Mouse (Mus musculus) midbrain, embryonic 11.5 days (tissue): Measurements from ENCODE around the gene Prkag1. TPM values are rescaled to one million over a fixed set of nuclear protein-coding genes. Genes with fewer than 3 reads are reported as not detected.

Source experiments
- ATAC-seq: fragments of 200-750 bp; cut with Nextera tagmentation; 2 replicates; pipeline ENCODE4 v1.8.0; 2017; ENCODE audit warnings: moderate TSS enrichment, moderate library complexity; ENCODE audit not compliant: low FRiP score
- DNase-seq: peaks from one replicate; pipeline ENCODE4 v3.0.0; 2015; ENCODE audit warnings: low spot score; ENCODE audit errors: missing footprints
- H3K27ac ChIP-seq: fragments of 300-500 bp; sonication (generic); 2 replicates; pipeline ENCODE4 v1.5.1; 2014; ENCODE audit warnings: low read depth, low read length
- H3K27me3 ChIP-seq: fragments of 300-500 bp; sonication (generic); 2 replicates; pipeline ENCODE4 v1.6.1; 2014; ENCODE audit warnings: mild to moderate bottlenecking, low read length, moderate library complexity, mixed read lengths; ENCODE audit not compliant: control insufficient read depth, insufficient read depth
- H3K36me3 ChIP-seq: fragments of 300-500 bp; sonication (generic); 2 replicates; pipeline ENCODE4 v1.6.1; 2014; ENCODE audit warnings: mild to moderate bottlenecking, low read length, moderate library complexity, mixed read lengths; ENCODE audit not compliant: control insufficient read depth, insufficient read depth
- H3K4me1 ChIP-seq: fragments of 300-500 bp; sonication (generic); 2 replicates; pipeline ENCODE4 v1.6.1; 2014; ENCODE audit warnings: low read length; ENCODE audit not compliant: control insufficient read depth, insufficient read depth
- H3K4me2 ChIP-seq: fragments of 300-500 bp; sonication (generic); 2 replicates; pipeline ENCODE4 v1.6.1; 2014; ENCODE audit warnings: mild to moderate bottlenecking, moderate library complexity
- H3K4me3 ChIP-seq: fragments of 300-500 bp; sonication (generic); 2 replicates; pipeline ENCODE4 v1.5.1; 2014; ENCODE audit warnings: low read depth, low read length
- H3K9ac ChIP-seq: fragments of 300-500 bp; sonication (generic); 2 replicates; pipeline ENCODE4 v1.6.1; 2014; ENCODE audit warnings: low read length
- H3K9me3 ChIP-seq: fragments of 300-500 bp; sonication (generic); 2 replicates; pipeline ENCODE4 v1.6.1; 2016; ENCODE audit warnings: low read length; ENCODE audit not compliant: control insufficient read depth
- WGBS: fragments of 180-500 bp; shearing (Covaris S2); extraction: QIAGEN DNeasy Blood & Tissue Kit; methylation state at CpG from one replicate; pipeline ENCODE4 v1.1.7; 2014; 5-methylcytosine and 5-hydroxymethylcytosine counted together
- polyA plus RNA-seq: library from polyadenylated mRNA; unstranded; fragments of >200 nt; fragmentation: Nextera tagmentation; extraction: Ambion mirVana; gene quantifications from 2 replicates; pipeline ENCODE4 v1.2.1, GENCODE M21; 2014

Prkag1 gene
- polyA plus RNA-seq, 1 experiment from 2014 or later: 81.4 TPM

DNA sequence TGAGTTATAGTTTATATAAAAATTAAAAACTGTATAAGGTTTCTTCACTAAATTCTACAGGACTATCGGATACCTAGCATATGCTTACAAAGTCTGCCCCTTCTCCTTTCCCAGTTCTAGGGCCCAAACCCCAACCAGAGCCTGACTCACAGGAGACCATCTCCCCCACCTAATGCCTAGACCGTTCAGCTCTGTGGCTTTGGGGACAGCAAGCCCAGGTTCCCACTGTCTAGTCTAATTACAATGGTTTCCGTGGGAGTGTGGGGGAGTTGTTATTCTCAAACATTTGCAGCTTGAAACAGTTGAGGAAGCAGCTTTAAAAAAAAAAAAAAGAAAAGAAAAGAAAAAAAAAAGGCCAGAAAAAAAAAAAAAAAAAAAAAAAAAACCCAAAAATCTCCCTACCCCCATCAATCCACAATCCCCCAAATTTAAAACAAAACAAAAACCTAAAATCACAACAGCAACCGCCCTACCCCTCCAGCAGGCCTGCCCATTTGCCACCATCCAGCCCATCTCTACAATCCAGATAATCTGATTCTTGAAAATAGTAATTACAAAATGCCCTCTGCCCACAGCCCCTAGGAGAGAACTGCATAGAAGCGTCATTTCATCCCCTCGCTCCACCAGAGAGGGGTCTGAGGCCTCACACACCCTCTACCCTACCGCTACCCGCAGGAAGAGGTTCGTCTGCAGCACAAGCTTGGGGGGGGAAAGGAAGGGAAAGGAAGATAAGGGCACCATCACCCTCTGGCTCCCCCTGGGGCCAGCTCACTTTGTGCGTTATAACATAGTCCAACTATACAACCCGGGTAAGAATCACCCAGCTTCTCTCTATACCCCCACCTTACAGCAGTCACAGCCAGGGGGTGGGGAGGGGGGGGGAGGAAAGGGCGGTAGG is 1.1 kb upstream of the Prkag1 start:
- peaks cover 3% of the 10 kb centered on the region for H3K4me1 ChIP-seq
- H3K36me3 ChIP-seq: peaks cover 27% of the 10 kb centered on the region
- H3K9me3 ChIP-seq: no peaks in the 10 kb centered on the region
- no peak for ATAC-seq
- H3K9ac ChIP-seq: peak overlapping the region; percentile 32; the same call in 1 of the 2 replicates
- no peak overlapping the region for H3K27ac ChIP-seq
- H3K4me3 ChIP-seq: no peak overlapping the region
- 68% methylated on average over 12 of the region's 12 CpGs for WGBS
- H3K4me2 ChIP-seq: no peak overlapping the region
- H3K27me3 ChIP-seq: no peaks in the 10 kb centered on the region
- no peak for DNase-seq

DNA sequence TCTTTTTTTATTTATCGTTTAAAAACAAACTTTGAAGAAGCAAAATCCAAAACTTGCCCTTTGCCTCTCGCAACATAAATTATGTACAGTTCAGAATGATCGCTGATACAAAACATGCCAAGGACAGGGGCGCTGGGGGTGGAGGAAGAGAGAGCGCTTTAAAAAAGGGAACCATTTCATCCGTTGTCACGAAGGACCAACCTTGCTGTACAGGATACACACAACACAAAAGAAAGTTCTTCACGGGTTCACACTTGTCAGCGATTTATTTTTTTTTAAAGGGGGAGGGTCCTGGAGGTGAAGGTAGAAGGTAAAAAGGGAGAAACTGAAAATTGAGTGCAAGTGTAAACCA is 339 bp upstream of the Prkag1 start:
- H3K4me3 ChIP-seq: peak overlapping the region; percentile 77; the same call in 1 of the 2 replicates
- peak overlapping the region; percentile 69 for H3K4me2 ChIP-seq
- no peaks in the 10 kb centered on the region for H3K9me3 ChIP-seq
- peaks cover 3% of the 10 kb centered on the region for H3K4me1 ChIP-seq
- H3K27ac ChIP-seq: peak overlapping the region; percentile 28; the same call in 1 of the 2 replicates
- peaks cover 20% of the 10 kb centered on the region for H3K36me3 ChIP-seq
- no peaks in the 10 kb centered on the region for H3K27me3 ChIP-seq
- peak; percentile 67 for ATAC-seq
- DNase-seq: no peak
- peak overlapping the region; percentile 10; the same call in 1 of the 2 replicates for H3K9ac ChIP-seq
- 22% methylated on average over 9 of the region's 9 CpGs for WGBS

DNA sequence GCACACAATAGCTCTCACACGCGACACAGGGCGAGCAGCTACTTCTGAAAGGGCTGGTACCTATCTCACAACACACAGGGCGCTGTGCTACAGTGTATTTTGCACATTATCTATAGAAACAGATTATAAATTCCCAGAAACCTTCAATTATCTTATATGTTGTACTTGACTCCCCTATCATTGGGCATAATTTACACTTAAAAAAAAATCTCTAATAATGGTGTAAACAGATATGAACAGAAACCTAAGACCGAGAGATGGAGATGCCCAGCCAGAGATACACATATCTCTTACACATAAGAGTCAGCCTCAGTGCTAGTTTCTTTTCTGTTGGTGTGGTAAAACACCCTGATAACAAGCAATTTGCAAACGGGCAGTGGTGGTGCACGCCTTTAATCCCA is 3.7 kb downstream of the Prkag1 start:
- ATAC-seq: no peak
- WGBS: 90% methylated on average over 7 of the region's 7 CpGs

DNA sequence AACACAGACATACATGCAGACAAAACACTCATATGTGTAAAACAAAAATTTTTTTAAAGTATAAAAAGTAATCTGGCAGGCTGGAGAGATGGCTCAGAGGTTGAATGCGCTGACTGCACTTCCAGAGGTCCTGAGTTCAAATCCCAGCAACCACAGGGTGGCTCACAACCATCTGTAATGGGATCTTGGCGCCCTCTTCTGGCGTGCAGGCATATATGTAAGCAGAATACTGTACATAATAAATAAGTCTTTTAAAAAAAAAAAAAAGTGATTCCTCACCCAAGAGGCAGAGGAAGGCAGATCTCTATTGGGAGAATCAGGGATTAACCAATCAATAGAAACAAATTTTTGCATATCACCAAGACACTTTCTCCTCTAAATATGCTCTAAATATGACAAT is 7.9 kb downstream of the Prkag1 start:
- peaks cover 2% of the 10 kb centered on the region for H3K36me3 ChIP-seq

More for the DNA sequence above, 3.7 kb downstream of the Prkag1 start:
- H3K27me3 ChIP-seq: no peaks in the 10 kb centered on the region
- H3K9ac ChIP-seq: no peak overlapping the region
- peaks cover 3% of the 10 kb centered on the region for H3K4me1 ChIP-seq
- H3K9me3 ChIP-seq: no peaks in the 10 kb centered on the region
- H3K36me3 ChIP-seq: peaks cover 2% of the 10 kb centered on the region
- no peak overlapping the region for H3K4me3 ChIP-seq
- no peak for DNase-seq
- no peak overlapping the region for H3K4me2 ChIP-seq
- no peak overlapping the region for H3K27ac ChIP-seq

DNA sequence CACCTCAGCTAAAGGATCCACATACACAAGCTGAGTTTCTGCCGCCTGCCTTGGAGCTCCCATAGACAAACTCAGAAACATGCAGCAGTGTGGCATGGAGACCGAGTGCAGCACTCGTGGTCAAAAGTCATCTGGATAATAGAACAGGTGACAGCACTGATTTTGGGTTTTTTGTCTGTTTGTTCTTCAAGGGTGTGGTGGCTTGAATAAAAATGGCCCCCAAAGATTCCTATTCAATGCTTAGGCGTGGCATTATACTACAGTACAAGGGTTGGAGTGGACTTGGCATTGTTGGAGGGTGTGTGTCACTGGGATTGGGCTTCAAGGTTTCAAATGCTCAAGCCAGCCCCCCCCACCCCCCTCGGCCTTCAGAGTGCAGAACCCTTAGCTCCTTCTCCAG is 9.2 kb downstream of the Prkag1 start:
- Histone ChIP-seq H3K4me2 (no peak overlapping the region), H3K9ac (no peak overlapping the region), H3K4me3 (no peak overlapping the region), H3K36me3 (peaks cover 2% of the 10 kb centered on the region), H3K4me1 (no peaks in the 10 kb centered on the region), H3K27me3 (no peaks in the 10 kb centered on the region), H3K27ac (no peak overlapping the region), H3K9me3 (no peaks in the 10 kb centered on the region)
- DNase-seq (no peak), ATAC-seq (no peak)
- WGBS: 93% methylated on average over 5 of the region's 5 CpGs

More for the DNA sequence above, 7.9 kb downstream of the Prkag1 start:
- WGBS: 73% methylated on average over 3 of the region's 3 CpGs
- no peaks in the 10 kb centered on the region for H3K27me3 ChIP-seq
- no peak overlapping the region for H3K4me2 ChIP-seq
- no peaks in the 10 kb centered on the region for H3K4me1 ChIP-seq
- DNase-seq (no peak), ATAC-seq (no peak)
- H3K4me3 ChIP-seq: no peak overlapping the region
- H3K9me3 ChIP-seq: no peaks in the 10 kb centered on the region
- no peak overlapping the region for H3K27ac ChIP-seq
- no peak overlapping the region for H3K9ac ChIP-seq

DNA sequence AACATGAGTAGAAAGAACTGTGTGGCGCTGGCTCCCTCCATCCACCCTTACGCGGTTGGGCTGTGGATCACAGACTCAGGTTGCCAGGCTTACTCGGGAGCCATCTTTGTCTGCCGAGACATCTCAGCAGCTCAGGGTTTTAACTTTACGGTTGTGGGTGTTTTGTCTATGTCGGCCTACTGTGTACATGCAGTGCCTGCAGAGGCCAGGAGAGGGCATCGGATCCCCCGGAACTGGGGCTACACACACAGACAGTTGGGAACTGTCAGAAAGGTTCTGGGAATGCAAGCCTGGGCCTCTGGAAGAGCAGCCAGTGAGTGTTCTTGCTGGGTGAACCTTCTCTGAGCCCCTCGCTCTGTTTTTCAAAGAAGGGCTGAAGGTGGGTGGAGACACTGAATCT is 9.9 kb downstream of the Prkag1 start:
- H3K9me3 ChIP-seq: no peaks in the 10 kb centered on the region
- no peak overlapping the region for H3K9ac ChIP-seq
- H3K36me3 ChIP-seq: peaks cover 2% of the 10 kb centered on the region
- H3K4me1 ChIP-seq: no peaks in the 10 kb centered on the region
- no peak overlapping the region for H3K27ac ChIP-seq
- DNase-seq: no peak
- no peaks in the 10 kb centered on the region for H3K27me3 ChIP-seq
- 24% methylated on average over 10 of the region's 10 CpGs for WGBS
- no peak overlapping the region for H3K4me2 ChIP-seq
- no peak overlapping the region for H3K4me3 ChIP-seq
- ATAC-seq: no peak

DNA sequence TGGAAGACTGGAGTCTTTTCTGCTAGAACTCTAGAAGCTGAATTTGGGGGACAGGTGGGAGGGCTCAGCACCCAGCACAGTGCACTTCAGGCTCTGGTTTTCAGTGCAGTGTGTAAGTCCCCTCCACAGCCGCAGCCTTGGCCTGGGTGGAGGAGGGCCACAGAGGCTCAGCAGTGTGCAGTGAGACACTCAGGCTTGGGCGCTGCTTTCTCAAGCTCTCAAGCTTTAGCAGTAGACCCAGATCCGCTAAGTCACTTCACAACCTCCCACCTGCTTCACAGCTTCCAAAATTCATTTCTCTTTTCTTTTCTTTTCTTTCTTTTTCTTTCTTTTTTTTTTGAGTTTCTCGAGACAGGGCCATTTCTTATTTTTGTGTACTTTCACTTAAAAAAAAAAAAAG is 10.4 kb downstream of the Prkag1 start:
- Histone ChIP-seq H3K9ac (no peak overlapping the region), H3K36me3 (peaks cover 2% of the 10 kb centered on the region), H3K4me3 (no peak overlapping the region), H3K9me3 (no peaks in the 10 kb centered on the region), H3K27ac (no peak overlapping the region), H3K4me1 (no peaks in the 10 kb centered on the region), H3K27me3 (no peaks in the 10 kb centered on the region), H3K4me2 (no peak overlapping the region)
- ATAC-seq: no peak
- WGBS: 87% methylated on average over 4 of the region's 4 CpGs
- DNase-seq: no peak

DNA sequence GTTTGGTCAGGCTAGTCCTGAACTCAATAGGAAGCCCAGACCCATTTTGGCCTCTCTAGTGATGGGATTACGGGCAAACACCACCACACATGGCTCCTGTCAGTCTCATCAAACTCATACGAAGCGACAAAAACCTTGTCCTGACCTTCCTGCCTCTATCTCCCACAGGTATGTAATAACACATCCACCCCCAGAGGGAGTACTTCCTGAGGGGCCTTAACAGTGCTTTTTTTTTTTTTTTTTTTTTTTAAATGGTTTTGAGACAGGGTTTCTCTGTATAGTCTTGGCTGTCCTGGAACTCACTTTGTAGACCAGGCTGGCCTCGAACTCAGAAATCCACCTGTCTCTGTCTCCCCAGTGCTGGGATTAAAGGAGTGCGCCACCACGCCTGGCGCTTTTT is 13.2 kb downstream of the Prkag1 start:
- DNase-seq: no peak
- ATAC-seq: no peak
- Histone ChIP-seq H3K27me3 (no peaks in the 10 kb centered on the region), H3K4me3 (no peak overlapping the region), H3K27ac (no peak overlapping the region), H3K4me2 (no peak overlapping the region), H3K4me1 (no peaks in the 10 kb centered on the region), H3K36me3 (peaks cover 3% of the 10 kb centered on the region), H3K9me3 (no peaks in the 10 kb centered on the region), H3K9ac (no peak overlapping the region)
- 90% methylated on average over 7 of the region's 7 CpGs for WGBS

- Histone ChIP-seq H3K9ac (no peak overlapping the region), H3K36me3 (peaks cover 4% of the 10 kb centered on the region)
- 85% methylated on average over 20 of the region's 20 CpGs for WGBS
Observed at GRCm38 (mm10) chr15:98812741-98813424, 18.4 kb downstream of the Prkag1 start.

More at GRCm38 (mm10) chr15:98812741-98813424, 18.4 kb downstream of the Prkag1 start:
- H3K27me3 ChIP-seq: peaks cover 22% of the 10 kb centered on the region
- no peak overlapping the region for H3K27ac ChIP-seq
- DNase-seq (no peak), ATAC-seq (no peak)
- no peak overlapping the region for H3K4me3 ChIP-seq
- H3K4me2 ChIP-seq: no peak overlapping the region
- no peaks in the 10 kb centered on the region for H3K9me3 ChIP-seq
- peaks cover 6% of the 10 kb centered on the region for H3K4me1 ChIP-seq
